Mouse (Mus musculus): Measurements from ENCODE around the gene Pan3.

GRCm38 (mm10) chr5:147492511-147492910 lies 62.5 kb downstream of the Pan3 start:
- TF ChIP-seq POLR2A (IDR thresholded peaks at IDR 0.05; ENCODE audit: insufficient read depth, low read depth, low read length) (no peak), CTCF (IDR thresholded peaks at IDR 0.05) (no peak), EP300 (IDR thresholded peaks at IDR 0.05; ENCODE audit: insufficient read depth, low read depth, low read length) (no peak)

Measured in heart, adult 2 months (tissue).